Mouse (Mus musculus): ENCODE data around the gene Msmo1.

The Msmo1 gene

DNA sequence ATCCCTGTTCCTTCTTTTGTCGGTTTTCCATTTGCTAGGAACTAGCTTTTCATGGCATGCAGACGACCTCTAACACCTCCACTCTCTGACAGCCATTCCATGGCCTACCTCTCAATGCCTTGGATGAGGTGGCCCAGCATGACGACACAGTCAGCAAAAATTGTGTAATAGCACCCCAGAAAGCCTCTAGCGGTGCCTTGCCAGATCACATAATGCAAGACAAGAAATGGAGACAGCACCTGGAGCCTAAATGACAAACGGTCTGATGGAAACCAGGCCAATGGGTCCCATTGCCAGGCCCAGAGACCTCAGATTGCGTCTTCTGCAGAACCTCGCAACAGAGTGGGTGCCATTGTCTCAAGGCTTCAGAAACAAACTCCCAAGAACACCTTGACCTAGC is 21.1 kb downstream of the Msmo1 start:
- DNase-seq (ENCODE audit: low spot score in 2 of 2): no peak

- DNase-seq (ENCODE audit: low spot score in 2 of 2): no peak
These were observed 22.0 kb downstream of the Msmo1 start for GRCm38 (mm10) chr8:64711544-64711943.

DNA sequence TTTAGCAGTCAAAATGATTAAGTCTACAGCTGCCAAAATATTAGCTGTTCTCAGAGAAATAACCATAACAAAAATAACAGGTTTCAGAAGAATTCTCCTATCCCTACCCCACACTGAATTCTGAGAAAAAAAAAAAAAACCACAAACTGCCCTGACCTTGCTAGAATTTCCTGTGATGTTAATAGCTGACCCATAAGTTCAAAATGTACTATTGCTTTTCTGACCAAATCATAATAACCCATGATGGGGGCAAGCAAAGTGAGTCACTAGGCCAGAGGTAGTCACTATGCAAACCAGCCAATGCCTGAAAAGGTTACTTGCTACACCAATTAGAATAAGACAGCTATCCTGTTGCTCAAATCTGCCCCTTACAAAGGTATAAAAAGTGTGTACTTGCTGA is 26.1 kb downstream of the Msmo1 start:
- DNase-seq (ENCODE audit: low spot score in 2 of 2): no peak

DNA sequence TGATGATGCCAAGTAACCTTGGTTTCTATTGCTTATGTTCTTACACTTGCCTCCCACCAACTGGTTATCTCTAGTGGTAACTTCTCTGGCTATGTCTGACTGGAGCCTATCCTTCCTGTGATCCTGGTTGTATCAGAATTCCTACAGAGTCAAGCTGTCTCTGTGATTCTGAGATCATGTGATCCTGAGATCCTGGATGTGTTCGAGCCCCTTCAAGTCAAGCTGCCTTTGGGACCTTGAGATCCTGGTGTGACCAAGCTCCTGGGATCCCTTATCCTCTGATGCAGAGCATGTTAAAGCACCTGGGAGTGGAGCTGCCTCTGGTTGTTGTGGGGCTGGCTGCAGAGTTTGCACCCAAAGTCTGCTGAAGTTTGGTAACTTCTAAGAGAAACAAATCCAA is 30.4 kb downstream of the Msmo1 start:
- no peak for DNase-seq (ENCODE audit: low spot score in 2 of 2)

GRCm38 (mm10) chr8:64692651-64693201 is 40.9 kb downstream of the Msmo1 start, which contains the start of gene Cpe:
Gene Cpe (minus strand): TSS chr8:64693054.
- DNase-seq (ENCODE audit: low spot score in 2 of 2): peak; percentile 5 to 41

GRCm38 (mm10) chr8:64691591-64692401 is 41.8 kb downstream of the Msmo1 start:
- DNase-seq (ENCODE audit: low spot score in 2 of 2): no peak

- DNase-seq (ENCODE audit: low spot score in 2 of 2): no peak
These were observed 42.7 kb downstream of the Msmo1 start for GRCm38 (mm10) chr8:64690845-64691244.

DNA sequence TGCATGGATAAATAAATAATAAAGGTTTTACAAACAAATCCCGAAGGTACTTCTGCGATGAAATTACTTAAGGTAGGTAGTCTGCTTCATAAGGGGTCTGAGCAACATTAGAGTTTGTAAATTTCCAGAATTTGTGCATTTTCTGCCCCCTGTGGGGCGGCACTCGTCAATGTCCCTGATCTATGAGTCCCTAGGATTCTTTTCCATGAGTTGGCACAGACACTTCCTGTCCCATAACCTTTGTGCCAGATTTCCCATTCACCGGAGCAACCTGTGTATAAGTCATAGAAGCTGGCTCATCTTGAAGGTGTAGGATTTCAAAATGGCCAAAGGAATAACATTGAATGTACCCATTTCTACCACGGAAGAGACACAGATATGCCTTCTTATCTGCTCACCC is 43.3 kb downstream of the Msmo1 start:
- no peak for DNase-seq (ENCODE audit: low spot score in 2 of 2)

- no peak for DNase-seq (ENCODE audit: low spot score in 2 of 2)
These were observed 44.9 kb downstream of the Msmo1 start for GRCm38 (mm10) chr8:64688741-64689140.

DNA sequence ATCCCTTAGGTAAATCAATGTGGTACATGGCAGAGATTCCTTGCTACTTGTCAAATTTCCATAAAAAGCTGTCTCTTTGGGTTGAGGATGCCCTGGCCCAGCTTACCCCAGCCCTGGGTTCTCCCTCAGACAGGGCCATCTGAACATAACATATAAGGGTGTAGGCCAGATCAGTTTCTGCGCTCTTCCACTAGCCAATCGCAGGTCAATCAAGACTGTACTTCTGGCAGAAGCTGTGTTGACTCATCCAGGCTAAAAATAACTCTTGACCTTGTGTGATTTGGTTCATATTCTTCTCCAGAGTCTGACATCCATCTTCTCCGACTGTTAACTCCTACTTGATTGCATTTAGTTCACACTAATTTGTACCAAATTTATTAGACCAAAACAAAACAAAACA is 45.4 kb downstream of the Msmo1 start:
- no peak for DNase-seq (ENCODE audit: low spot score in 2 of 2)

DNA sequence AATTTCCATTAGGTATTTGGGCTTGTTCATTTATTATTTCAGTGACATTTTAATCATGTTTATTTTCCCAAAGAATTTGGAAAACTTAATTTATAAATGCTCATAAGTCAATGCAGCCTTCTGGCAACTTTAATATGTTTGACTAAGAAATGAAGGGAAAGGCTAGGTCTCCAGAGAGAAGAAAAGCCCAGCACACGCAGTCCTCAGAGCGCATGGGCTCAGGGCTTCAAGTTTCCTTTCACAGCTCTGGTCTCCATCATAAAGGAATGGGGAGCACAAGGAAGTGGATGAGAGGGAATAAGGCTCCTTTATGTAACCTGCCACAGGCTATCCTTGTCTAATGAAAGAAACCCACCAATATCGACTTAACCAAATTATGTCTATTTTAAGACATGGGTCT is 51.1 kb downstream of the Msmo1 start:
- no peak for DNase-seq (ENCODE audit: low spot score in 2 of 2)

DNA sequence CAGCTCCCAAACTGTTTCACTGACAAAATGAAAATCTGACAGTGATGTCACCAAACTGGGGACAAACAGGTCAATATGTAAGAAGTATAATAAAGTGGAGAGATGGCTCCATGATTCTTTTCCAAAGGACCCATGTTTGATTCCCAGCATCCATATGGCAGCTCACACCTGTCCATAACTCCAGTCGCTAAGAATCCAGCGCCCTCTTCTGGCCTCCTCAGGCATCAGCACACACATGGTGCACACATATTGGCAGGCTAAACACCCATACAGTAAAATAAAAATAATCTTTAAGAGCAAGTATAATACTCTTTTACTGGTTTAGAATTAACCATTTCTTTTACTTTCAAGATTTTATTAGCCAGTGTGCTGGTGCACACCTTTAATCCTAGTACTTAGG is 57.2 kb downstream of the Msmo1 start:
- DNase-seq (ENCODE audit: low spot score in 2 of 2): no peak

GRCm38 (mm10) chr8:64674951-64675585 is 58.5 kb downstream of the Msmo1 start:
- no peak for DNase-seq (ENCODE audit: low spot score in 2 of 2)

DNA sequence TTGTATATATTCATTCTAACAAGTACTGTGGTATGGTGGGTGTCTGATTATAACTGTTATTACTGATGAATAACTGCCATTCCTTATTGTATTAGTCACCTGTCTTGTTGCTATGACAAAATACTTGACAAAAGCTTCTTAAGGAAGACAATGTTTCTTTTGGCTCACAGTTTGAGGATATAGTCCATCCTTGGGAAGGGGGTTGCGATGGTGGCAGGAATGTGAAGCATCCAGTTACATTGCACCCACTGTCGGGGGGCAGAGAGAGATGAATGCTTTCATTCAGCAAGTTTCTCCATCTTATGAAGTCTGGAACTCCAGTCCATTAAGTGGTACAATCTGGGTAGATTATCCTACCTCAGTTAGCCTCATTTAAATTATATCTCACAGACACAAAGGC is 60.7 kb downstream of the Msmo1 start:
- DNase-seq (ENCODE audit: low spot score in 2 of 2): no peak

GRCm38 (mm10) chr8:64671937-64672336 is 61.7 kb downstream of the Msmo1 start:
- DNase-seq (ENCODE audit: low spot score in 2 of 2): no peak

Measured in thymus, postnatal 10 days (tissue).